Mouse (Mus musculus) ovary, postnatal 36 days (tissue): Measurements from ENCODE around the gene Ap5b1.

ENCODE experiments used
- DNase-seq: peaks from one replicate; pipeline ENCODE4 v3.0.0; 2022; ENCODE audit warnings: low spot score, mixed read lengths

Gene Ap5b1

DNA sequence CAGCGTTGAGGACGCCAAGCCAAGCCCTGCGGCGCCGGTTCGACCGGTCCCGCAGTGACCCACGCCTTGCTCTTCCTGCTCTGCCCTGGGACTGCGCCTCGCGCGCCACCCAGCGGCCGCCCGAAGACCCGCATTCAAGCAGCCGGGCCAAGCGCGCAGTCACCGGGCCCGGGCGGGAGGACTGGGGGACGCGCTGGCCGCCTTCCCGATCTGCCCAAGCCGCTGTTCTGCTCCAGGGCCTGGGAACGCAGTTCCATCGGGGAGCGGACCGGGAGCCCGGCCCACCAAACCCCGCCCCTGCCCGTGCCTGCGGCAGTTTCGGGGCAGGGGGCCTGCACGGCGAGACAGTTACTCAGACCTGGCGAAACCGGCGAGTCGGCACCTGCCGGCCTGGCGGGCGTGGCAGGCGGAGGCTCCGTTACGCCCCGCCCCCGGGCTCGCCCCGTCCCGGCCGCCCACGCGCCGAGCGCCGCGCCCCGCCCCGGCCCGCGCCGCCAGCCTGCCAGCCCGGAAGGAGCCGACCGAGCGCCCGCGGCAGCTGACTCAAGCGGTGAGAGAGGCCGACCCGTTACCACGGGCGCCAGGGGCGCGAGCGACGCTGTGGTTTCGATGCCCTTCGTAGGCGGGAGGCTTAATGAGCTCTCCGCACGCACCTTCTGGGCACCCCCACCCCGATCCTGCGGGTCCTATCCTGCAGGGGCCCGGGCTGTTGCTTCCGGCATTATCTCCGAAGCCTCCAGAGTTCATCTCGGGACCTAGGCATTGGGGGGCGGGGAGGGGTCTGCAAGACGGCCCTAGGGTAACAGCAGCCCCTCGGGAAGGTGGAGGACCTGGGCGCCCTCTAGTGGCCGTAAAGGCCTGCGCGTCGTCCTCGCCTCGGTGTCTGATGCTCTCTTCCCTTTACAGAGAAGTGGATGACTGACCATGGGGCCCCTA is at the start of gene Ap5b1:
Gene Ap5b1 (plus strand): TSS at position 492 of the 936 bp plus-strand sequence.
- DNase-seq = peak; percentile 92

DNA sequence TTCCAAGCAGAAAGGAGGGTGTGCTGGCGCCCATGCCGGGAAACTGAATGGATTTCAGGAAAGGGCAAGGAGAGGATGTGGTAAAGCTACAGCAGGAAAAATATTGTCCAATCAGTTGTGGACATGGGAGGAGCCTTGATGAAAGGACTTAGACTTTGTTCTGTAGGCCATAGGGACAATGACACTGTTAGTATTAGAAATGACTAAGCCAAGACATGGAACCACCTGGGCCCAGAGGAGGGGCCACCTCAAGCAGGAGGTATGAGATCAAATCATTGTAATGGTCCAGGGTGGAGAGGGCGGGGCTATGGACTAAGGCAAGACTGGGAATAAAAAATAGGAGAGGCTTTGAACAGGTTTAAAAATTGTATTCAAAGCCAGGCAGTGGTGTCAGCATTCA is 49.1 kb upstream of the Ap5b1 start:
- DNase-seq = no peak

DNA sequence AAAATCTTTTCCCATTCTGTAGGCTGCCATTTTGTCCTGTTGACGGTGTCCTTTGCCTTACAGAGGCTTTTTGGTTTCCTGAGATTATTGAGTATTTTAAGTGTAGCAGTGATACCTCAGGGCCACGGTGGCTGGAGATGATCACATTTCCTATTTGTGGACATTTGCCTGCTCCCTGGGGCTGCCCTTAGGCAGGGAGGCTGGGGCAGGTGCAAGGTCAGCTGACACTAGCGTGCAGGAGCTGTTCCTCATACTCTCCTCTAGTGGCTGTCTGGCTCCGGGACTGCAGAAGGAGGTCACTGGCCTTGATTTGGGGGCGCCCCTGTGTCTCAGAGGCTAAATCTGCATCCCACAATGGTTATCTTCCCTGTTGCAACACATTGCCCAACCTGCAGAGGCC is 42.6 kb upstream of the Ap5b1 start:
- DNase-seq = no peak

DNA sequence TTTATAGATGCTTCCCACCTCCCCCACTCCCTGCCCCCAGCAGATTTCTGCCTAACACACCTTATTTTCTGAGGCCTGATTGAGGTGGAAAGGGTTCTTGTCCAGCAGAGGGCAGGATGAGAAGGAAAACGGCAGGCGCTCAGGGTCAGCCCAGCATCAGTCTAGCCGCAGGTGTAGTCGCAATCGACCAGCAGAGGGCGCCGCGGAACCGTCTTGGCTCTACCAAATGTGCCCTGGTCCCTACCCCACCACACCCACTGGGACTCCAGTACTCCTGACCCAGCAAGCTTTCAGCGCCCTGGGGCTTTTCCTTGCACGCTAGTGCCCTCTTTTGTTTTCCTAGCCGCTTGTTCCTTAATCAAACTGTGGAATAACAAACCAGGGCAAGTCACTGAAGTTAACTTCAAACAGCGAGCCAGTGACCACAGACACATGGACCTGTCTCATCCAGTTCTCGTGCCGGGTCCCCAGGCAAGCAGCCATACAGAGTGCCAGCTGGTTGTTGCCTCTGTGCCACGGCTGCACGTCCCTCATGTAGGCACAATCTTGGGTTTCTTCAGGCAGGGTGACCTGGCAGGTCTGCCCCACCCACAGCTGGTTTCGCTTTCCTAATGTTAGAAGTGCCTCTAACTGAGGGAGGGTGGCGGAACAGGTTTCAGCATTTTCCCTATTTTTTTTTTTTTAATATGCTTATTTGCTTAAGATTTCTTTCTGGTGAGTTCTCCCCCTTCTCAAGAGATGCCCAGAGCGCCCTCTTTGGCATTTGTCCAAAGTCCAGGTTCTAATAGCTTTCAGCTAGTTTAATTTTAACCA is 38.3 kb upstream of the Ap5b1 start:
- DNase-seq = peak; percentile 98

DNA sequence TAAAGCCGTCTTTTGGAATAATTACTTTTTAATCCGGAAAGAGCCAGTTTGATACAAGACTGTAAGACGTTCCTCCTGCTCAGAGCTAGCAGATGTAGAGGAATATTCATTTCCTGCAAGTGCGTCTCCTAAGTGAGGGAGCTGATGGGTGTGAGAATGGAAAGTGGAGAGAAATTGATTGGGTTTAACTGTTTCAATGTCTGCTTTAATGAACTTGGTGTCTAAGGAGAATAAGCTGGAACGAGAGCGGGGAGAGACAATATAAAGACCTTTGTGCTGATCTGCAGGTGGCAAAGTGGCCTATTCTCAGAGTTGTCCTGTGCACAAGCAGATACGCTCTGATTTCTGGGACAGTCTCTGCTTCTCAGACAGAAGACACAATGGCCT is 37.7 kb upstream of the Ap5b1 start:
- no peak for DNase-seq

DNA sequence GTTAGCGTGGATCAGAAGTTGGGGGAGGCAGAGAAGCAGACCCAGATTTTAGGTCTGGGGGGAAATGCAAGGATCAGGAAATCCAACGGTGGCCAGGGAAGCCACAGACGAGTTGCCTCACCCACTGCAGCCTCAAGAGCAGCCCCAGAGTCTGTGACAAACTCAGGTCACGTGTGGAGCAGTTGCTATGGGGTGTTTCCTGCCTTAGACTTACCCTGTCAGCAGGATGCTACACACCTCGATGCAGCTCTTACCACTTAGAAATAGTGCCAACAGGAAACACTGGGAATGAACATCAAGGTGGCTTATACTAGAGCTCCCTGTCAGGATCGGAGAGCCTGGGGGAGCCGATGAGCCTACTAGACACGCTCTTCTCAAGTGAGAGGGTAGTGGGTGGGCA is 35.3 kb upstream of the Ap5b1 start:
- DNase-seq = no peak

DNA sequence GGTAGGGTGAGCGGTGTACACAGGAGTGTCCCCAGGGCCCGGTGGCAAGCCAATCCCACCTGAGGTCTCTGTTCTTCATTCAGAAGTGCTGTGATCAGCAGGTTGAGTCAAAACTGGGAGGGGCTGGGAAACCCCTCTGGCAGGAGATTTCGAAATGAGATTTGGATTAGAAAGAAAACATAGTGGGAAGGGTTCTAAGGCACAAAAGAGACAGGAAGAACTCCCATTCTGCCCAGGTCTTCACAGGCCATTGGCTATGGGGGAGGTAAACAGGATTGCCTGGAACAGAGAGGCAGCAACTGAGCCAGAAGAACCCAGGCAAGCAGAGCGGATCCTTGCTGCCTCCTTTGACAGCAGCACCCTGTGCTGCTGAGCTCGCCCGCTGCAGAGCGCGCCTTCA is 29.0 kb upstream of the Ap5b1 start:
- no peak for DNase-seq

DNA sequence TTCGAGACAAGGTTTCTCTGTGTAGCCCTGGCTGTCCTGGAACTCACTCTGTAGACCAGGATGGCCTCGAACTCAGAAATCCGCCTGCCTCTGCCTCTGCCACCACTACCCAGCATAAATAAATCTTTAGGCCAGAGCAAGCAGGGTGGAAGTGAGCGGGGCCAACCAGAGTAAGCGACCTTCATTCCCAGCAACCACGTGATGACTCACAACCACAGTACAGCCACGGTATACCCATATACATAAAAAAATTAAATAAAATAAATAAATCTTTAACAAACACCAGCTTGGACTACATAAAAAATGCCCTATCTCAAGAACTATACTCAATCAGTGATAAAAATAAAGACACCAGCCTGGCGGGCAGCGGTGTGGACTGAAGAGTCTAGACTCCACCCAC is 24.5 kb upstream of the Ap5b1 start:
- DNase-seq = no peak

DNA sequence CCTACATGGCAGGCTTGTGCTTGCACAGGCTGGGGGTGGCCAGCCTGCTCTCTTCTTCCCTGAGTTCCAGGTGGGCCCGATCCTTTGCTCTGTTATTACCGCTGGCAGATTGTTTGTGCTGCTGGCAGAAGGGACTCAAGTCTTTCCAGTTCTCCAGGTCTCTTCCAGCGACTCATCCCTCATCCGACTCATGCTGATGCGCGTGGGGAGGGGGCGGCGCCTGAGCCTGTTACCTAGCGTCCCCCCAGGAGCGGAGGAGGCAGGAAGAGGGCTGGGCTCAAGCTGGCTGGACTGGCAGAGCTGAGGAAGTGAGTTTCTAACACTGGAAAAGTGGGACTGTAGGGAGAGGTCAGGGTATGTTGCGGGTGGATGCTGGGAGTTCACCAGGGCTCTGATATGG is 23.8 kb upstream of the Ap5b1 start:
- no peak for DNase-seq

DNA sequence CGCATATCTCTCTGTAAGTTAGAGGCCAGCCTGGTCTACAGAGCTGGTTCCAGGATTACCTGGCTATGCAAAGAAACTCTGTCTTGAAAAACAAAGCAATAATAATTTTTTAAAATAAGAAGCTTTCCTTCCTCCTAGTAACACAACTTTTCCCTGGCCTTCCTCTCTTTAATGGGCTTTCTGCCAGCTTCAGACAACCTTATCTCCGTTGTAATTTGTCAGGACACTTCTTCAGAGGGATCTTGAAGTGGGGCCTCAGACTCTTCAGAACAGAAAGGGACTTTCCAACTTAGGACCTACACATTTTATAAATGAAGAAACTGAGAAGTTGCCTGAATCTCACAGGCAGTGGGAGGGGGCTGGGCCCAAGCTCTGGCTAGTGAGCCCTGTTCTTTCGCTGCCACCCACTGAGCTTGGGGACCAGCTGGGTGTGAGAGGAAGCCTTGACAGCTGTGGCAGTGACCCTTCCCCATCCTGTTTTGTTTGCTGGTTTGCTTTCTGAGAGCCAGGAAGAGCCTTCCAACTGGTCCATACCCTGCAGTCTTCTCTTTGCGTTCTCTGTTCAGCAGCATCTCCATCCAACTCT is 20.3 kb upstream of the Ap5b1 start:
- DNase-seq = no peak

DNA sequence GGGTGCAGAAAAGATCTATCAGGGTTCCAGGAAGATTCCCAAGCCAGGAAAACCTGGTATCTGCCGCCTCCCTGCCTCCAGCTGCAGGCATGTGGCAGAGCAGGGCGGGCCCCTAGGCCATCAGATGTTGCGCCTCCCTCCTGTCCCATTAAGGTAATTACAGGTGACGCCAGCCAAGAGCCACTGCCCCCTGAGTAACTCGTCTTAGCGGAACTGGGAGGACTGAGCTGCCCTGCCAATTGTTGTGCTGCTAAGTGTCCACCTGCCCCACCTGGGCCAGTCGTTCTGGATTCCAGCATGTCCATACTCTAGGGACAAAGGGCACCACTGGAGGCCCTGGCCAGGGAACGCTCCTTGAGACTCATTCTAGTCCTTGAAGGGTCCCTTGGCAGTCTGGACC is 14.0 kb upstream of the Ap5b1 start:
- no peak for DNase-seq

DNA sequence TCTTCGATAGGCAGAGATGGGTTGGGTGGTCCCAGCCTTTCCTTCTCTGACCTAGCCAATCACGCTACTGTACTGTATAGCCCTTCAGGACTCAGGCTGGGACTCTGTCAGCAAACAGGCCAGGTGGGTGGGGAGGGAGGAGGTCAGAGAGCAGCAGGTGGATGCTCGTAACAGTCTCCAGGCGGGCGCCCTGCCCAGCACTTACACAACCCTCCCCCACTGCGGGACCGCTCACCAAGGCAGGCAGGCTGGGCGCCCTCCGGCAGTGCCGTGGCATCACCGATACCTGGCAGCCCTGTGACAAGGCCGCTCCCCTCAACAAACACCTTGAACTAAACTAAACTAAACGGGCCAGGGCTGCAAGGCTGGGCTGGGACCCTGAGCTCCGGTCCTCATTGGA is 13.6 kb upstream of the Ap5b1 start:
- no peak for DNase-seq

DNA sequence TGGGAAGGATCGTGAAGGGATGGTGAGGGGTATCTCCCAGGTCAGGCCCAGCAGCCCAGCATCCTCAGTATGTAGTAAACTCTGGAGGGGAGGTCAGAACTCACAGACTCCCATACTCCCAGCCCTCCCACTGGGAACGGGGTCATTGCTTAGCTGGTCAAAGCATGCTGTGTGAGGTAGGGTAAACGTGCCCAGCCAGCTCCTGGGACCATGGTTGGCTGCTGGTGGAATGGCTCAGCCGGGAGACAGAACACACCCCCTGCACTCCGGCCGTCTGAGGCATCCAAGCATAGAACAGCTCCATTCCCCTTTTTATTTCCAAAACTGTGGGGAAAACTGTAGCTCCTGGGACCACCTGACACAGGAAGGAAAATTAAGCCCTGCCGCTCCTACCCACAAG is 9.7 kb upstream of the Ap5b1 start:
- DNase-seq = no peak

DNA sequence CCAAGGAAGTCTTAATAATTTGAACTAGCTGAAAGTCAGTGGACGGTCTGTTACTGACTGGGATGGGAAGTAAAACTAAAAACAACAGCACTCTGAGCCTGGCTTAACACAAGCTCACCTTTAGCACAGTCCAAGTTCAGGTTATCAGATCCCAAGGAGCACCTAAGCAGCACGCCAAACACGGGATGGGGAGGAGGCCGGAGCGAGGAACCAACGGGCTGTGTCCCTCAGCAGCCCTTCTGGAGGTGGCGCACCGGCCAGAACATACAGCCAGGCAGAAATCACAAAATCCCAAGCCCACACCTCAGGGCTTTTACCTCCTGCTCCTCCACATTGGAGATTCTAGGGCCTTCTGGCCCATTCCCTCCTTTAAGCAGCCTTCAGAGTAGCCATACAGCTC is 9.1 kb upstream of the Ap5b1 start:
- no peak for DNase-seq

DNA sequence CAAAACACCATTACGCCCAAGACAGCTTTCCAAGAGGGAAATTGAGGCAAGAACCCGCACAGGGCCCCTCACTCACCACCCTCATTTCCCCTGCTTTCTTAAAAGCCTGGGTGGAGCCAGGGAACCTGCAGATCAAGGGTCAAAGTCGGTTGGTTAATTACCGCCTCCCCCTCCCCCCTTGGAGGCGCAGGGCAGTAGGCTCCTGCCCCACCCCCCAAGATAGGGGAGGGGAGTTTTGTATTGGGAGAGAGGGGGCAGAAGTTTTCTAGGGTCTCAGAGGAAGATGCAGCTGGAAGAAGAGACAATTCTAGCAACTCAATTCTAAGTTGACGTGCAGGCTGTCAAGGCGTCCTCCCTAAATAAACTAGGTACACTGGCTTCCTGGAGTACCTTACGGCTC is 8.6 kb upstream of the Ap5b1 start:
- DNase-seq = no peak

DNA sequence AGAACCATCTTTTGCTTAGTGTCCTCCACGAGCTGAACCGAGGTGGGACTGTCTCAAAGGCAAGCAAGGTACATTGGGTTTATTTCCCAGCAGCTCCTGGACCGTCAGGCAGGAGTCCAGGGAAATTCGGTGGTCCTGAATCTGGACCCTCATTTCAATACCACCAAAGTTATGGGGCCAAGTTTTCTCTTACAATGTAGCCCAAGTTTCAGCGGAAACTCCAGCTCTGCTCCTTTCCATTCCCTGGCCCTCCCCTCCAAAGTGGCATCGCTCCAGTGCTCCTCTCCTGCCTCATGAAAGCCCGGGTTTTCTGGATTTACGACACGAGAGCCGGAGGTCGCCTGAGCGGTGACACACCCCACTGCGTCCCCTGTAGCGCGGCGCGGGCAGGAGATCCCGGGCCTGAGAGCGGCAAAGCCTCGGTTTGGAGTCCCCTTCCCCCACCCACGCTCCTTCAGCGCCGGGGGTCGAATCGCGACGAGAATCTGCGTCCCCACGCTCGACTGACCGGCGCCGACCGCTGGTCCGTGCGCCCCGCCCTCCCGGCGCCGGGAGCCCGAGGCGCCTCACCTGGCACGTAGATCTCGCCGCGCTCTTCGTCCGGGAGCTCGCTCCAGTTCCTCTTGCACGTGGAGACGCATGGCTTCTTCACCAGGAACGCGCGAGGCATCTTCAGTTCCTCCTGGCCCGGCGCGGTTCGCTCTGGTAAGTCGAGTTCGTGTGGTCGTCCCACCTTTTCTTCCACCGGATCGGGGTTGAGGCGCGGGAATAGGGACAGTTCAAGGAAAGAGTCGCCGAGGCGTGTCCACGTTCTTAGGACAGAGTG is 8.0 kb upstream of the Ap5b1 start:
- DNase-seq = no peak

DNA sequence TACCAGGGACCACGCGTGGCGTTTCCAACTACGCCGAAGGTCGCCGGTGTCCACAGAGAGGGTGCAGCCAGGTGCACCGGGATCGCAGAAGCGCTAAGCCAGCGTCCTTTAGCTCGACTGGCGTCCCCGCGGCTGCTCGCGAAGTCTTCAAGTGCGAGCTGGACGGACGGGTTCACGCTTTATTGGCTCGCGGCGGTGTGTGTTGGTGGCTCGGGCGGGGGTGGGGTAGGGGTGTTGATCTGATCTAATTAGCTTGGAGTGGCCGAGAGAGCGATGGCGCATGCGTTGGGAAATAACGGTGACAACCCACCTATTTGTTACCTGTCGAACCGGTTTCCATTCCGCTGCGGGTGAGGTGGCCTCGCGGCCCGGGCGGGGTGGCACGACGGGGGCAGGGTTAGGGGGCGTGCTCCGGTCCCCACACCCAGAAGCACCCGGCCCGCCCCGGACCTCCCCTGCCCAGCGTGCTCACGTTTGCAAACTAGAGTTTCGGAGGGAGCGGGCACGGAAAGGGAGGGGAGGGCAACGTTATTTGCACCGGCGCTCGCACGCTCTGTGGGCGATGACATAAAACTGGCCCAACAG is 7.3 kb upstream of the Ap5b1 start, which contains the start of gene Ovol1:
Gene Ovol1 (minus strand): TSS at position 190 of the 585 bp plus-strand sequence.
- peak; percentile 40 for DNase-seq

DNA sequence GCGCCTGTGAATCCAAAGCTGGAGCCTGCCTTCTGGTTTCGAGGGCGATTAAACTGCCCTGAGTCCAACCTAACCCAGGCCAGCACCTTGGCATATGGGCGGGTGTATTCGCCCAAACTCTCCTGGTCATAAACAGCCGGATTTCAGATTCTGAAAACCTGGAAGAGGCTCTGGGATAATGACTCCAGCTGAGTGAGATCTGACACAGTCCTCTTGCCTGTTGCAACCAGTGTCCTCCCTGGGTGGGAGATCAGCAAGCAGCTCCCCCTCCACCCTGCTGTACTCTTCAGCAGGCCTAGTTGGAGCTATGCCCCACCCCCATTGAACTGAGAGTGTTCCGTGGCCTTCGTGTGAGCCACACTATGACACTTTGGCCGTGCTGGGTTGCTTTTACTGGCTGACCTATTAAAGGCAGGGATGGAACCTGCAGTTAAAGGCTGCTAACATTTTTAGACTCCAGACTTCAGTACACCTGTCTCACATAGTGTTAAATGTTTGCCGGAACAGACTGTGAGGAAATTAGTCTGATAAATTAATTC is 6.5 kb upstream of the Ap5b1 start:
- no peak for DNase-seq

DNA sequence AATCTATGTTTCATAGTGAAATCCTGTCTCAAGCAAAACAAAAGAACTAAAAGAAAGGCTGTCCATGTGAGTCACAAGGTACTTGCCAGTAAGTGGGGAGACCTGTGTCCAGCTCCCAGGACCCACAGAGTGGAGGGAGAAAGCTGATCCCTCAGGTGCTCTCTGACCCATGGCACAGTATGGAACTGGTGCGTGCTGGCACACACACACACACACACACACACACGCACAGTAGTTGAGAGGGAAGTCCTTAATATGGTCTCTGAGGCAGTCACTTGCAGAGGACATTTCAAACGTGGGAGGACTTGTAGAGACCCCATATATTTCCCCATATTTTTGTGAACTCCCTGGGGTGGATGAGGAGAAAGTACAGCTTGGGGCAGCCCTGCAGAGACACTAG is 5.9 kb upstream of the Ap5b1 start:
- no peak for DNase-seq

DNA sequence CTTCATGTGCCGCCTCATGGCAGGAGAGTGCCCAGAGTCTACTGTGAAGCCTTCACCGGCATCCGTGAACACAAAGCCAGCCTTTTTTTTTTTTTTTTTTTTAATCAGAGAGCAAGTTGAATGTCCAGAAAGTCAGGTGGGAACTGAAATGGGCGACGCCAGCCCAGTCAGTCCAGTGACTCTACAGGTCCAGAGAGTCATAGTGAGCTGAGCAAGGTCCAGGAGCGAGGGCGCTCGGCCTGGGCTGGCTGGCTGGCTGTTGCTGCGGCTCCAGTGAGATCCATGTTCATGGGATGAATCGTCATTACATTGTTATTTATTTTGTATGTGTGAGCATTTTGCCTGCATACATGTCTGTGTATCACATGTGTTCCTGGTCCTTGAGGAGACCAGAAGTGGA is 5.0 kb upstream of the Ap5b1 start:
- no peak for DNase-seq

DNA sequence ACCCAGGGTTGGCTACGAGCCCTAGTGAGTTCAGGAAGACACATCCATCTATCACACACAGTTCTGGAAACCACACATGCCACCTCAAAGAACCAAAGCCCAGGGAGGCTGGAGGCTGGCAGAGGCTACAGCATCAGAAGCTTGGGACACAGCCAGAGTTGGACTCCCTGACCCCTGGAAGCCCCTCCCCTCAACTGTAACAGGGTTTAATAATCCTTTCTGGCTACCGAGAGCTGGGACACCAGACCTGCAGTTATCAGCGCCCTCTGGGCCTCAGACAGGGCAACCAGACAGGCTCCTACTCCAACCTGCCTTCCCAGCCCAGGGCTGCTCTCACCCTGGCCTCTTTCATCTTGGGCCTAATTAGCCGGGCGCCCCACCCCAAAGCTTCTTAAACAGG is 1.5 kb upstream of the Ap5b1 start:
- DNase-seq = no peak
